Mouse (Mus musculus): Measurements from ENCODE around the gene Ckm.

GRCm38 (mm10) chr7:19413525-19413924 lies 8.9 kb downstream of the Ckm start:
- TF ChIP-seq EP300 (IDR thresholded peaks at IDR 0.05; ENCODE audit: low read depth) (no peak), CTCF (IDR thresholded peaks at IDR 0.05; ENCODE audit: low read depth) (no peak)

Measured in liver, postnatal 0 days (tissue).